Mouse (Mus musculus): ENCODE measurements at regions not wholly inside any gene's neighbourhood (a gene's known extent, or its start where the extent isn't known, plus 50 kb on each side); places are given as distances from the start of the nearest gene placed in this dataset.

DNA sequence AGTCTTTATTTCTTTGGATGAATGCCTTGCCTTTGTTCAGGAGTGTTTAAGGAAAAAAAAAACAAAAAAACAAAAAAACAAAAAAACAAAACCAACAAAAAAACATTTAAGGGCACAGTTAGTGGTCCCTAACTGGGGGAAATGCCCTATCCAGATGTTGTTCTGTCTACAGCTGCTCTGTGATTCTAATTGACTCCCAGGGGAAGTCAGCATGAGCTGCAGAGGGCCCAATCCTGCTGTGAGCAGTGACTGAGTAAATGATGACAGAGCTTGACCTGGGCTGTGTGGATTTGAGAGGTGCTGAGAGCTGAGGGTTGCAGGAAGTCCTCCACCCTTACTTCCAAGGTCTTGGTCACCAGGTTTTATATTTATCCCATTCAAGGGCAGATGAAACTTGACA is 812.5 kb downstream of the Robo1 start:
- no peak for DNase-seq

DNA sequence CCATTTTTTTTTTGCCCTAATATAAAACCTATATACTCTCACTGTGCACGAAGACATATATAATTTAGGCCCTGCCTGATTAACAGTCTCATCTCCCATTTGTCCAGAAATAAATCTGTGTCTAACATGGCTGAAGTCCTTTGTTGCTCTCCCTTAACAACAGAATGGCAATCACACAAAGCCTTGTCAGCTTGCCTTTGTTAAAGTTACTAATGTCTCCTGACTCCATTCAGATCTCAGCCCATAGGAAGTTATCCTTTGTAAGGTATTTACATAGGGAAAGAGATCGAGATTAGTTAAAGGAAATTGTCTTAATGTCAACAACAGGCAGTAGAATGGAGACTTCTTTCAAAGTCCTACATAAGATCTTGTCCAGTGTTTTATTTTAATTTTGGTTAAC is 809.2 kb downstream of the Robo1 start:
- DNase-seq = no peak

DNA sequence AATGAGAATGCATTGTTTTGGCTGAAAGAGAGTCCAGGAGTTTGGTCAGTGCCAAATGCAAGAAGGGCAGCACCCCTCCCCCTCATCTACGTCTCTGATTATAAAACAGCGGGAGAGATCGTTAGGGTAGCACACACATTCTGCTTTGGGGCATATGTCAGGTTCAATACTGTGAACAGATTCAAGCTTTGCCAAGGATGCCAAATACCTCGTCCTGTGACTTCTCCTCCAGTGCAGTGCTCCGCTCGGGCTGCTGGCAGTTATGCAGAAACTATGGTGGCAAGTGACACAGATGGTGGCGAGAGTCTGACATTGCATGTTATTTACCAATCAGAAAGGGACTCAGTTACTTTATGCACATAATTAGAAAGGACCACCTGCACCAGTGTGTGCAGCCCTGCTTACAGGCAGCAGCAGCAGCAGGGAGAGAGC is 799.9 kb downstream of the Robo1 start:
- DNase-seq = no peak

DNA sequence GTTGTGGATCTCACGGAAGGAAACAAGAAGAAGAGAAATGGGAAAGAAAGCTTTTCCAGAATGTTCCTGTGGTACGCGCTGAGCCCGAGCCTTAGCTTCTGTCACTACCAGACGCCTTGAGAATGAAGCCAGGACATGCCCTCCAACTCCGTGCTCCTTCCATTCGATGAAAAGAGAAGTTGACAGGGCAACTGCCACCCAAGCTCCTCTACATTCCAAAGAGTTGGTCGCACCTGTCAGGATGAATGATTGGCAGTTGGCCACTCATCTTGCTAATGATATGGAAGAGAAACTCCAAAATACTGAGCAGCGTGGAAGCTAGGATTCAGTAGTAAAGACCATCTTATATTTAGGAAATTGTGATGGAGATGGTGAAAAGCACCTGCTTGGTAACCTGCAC is 799.5 kb downstream of the Robo1 start:
- DNase-seq = no peak

DNA sequence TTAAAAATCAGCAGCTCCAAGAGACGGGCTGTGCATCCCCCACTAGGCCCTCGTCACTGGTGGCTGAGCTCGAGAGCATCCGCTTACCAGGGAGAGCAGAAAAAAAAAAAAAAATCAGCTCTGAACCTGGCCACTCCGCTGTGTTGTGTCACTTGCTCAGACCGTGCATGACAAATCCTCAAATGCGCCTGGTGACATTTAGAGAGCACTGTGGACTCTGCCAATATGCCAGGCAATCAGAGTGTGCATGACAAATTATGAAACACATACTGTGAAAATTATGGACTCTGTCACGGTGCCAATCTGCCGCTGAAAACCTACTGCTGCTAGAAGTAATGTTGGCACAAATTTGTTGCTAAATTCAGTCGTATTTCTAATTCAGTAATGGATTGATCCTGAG is 797.4 kb downstream of the Robo1 start:
- peak; percentile 56 to 60 for DNase-seq

DNA sequence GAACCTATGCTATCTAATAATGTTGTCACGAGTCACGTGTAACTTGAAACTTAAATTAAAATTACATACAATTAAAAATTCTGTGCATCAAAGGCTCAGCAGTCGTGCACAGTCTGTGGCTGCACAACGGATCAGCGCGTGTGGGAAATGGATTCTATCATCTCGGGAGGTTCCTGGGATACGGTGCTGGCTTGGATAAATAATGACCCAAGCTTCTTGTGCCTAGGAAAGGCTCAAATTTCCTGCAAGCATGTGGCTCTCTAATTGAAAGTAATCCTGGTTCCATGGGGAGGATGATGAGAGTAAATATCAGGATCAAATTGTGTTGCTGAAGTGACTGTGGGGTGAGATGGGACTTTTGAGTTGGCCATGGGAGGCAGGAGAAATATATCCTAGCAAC is 792.2 kb downstream of the Robo1 start:
- no peak for DNase-seq

DNA sequence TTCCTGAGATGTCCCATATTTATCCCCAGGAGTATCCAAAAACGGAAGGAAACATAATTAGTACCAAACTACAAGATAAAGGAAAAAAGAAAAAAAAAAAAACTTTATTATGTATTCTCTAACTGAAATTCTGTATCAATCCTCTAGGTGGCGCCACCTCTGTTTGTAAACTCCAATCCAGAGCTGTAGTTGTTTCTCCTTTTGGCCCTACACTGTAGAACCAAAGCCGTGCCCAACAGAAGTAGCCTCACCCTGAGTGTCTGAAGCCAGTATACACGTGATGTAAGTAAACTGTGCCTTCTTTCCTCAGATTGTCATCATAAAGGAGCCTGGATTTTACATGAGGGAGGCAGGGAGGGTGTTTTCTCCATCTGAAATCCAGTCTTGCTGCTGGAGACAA is 790.7 kb downstream of the Robo1 start:
- DNase-seq = no peak

DNA sequence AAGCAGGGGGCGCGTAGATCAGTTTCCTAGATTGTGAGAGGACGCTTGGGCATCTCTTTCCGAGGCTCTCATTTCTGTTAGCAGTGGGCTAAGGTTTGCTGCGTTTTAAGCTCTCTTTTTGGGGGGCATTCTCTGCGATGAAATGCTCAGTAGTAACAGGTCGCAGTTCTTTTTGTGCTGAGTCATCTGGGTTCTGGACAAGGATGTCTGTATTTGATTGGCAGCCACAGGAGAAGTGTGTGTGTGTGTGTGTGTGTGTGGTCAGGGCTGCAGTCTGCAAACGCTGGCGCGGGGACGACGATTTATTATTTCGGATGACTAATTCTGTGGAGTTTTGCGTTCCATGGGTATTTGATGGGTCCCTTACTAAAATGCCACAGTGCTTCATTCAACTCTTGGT is 789.1 kb downstream of the Robo1 start:
- DNase-seq = no peak

DNA sequence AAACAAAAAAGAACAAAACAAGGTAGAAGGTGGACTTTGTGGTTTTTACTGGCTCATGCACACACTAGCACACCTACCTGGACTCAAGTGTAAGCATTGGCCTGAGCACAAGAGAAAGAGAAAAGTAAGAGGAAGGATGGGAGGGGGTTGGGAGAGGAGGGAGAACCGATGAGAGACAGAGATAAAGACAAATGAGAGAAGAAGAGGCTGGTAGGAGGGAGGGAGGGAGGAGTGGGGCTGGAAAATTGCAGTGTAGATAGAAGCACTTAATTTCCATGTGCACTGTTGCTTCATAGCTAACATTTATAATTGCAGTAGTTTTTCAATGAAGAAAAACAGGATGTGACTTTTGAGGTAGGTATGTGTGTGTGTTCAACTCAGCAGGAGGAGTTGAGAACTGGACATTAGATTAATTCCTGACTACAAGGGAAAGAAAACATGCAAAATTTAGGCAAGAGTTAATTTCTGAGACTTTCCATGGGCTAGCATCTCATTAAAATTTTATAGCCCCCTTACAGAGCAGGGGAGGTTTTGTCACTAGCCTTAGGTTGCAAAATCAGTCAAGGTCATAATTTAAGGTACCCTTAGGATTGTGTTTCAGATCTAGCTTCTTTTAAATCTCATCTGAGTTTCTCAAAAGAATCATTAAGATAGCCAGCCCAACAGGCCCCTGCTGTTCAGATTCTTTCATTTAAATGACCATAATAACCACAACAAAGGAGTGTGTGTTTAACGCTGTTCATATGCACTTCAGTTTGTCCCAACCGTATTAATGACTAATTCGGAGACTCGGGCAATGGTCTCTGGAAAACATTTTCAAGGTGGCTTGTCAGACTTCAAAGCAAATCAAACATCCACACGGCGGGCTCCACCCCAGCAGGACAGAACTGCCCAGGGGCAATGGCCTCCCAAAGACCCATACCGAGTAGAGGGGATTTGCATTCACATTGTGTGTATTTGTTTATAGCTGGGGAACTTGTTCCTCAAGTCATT is 788.3 kb downstream of the Robo1 start:
- no peak for DNase-seq
